Mouse (Mus musculus): ENCODE measurements around the gene Dcdc2b. TPM values are rescaled to one million over a fixed set of nuclear protein-coding genes. Genes with fewer than 3 reads are reported as not detected.

Dcdc2b gene
- polyA plus RNA-seq, 1 experiment from 2014 or later, result 2.3 TPM

DNA sequence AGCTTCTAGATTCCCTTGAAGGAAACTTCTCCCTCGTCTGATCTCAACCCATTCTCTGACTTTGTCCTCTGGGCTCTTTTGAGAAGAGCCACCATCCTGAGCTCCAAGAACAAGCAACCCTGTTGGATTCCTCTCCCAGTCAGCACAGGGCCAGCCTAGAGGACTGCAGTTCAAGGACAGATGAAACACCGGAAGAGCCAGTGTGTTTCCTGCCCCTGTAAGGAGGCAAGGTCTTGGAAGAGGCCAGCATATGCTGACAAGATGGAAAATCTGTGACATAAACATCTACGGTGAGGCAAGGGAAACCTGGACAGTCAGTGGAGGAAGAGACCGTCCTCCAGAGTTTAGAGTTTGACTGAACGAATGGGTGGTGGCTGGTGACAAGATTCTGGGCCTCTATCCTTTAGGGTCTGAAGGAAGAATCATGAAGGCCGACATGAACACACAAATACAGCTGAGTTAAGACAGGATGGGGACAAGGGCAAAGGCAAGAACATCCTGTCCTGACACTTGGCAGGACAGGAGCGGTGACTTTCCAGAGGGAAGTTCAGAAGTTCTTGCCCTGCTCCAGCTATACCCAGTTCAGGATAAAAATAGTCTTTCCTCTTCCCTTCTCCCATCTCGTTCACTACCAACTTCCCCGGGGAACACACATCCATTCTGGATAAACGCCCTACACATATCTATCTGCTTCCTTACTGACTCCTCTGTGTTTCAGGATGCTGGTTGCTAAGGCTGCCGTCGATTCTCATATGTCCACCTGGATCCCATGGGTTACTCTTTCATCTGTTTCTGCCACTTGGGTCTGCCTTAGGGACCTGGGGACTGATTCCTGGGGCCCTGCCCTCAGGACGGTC is 41.6 kb downstream of the Dcdc2b start:
- ATAC-seq (ENCODE audit: low FRiP score, low read depth), result no peak
- H3K9ac ChIP-seq, result no peak overlapping the region
- H3K4me3 ChIP-seq, result no peak overlapping the region
- peaks cover 8% of the 10 kb centered on the region for H3K4me1 ChIP-seq
- WGBS, result 81% methylated on average over 13 of the region's 13 CpGs
- H3K27me3 ChIP-seq, result no peaks in the 10 kb centered on the region
- H3K36me3 ChIP-seq, result no peaks in the 10 kb centered on the region
- H3K27ac ChIP-seq, result no peak overlapping the region
- H3K9me3 ChIP-seq, result no peaks in the 10 kb centered on the region
- no peak overlapping the region for H3K4me2 ChIP-seq (replicated peaks)

DNA sequence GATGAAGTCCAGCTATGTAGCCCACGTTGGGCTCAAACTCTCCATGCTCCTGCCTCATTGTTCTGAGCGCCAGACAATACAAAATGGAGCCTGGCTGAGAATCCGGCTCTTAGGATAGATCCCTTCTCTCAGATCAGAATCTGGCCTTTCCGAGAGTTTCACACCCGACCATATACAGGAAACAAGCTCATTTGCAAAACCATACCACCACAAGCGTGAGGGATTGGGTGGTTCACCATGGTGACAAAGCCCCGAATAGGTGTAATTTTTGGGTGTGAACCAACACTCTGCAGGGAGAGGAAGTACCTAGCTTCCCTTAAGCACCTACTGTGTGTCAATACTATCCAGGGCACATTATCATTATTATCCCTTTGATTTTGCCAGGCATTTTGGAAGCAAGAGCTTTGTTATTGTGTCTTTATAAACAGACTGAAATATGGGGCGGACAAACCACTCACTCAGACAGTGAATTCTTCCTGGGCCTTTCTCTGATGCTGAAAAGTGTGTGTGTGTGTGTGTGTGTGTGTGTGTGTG is 42.4 kb downstream of the Dcdc2b start:
- Histone ChIP-seq H3K27ac (no peak overlapping the region), H3K9me3 (no peaks in the 10 kb centered on the region), H3K36me3 (no peaks in the 10 kb centered on the region), H3K4me1 (peaks cover 8% of the 10 kb centered on the region), H3K9ac (no peak overlapping the region), H3K4me3 (no peak overlapping the region), H3K27me3 (no peaks in the 10 kb centered on the region), H3K4me2 (replicated peaks) (no peak overlapping the region)
- 71% methylated on average over 8 of the region's 8 CpGs for WGBS
- no peak for ATAC-seq (ENCODE audit: low FRiP score, low read depth)

DNA sequence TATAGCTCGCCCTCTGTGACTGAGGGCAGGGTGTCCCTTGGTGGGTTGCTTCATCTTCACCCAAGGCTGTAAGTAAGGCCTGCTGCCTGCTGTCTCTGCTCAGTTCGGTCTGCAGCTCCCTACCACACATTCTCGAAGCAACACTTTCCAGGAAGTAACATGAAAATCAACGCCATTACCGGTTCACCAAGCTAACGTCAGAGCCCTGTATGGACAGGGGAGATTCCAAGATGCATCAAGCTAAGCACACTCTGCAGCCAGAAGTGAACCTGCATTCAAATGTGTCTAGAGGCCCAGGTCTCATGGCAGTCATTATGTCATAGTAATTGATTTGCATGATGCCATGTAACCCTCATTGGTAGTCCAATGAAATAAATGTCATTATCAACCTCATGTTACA is 44.0 kb downstream of the Dcdc2b start:
- H3K4me1 ChIP-seq, result peaks cover 2% of the 10 kb centered on the region
- 85% methylated on average over 6 of the region's 6 CpGs for WGBS
- H3K9me3 ChIP-seq, result no peaks in the 10 kb centered on the region
- H3K4me2 ChIP-seq (replicated peaks), result no peak overlapping the region
- H3K36me3 ChIP-seq, result no peaks in the 10 kb centered on the region
- no peak overlapping the region for H3K27ac ChIP-seq
- H3K9ac ChIP-seq, result no peak overlapping the region
- no peaks in the 10 kb centered on the region for H3K27me3 ChIP-seq
- no peak for ATAC-seq (ENCODE audit: low FRiP score, low read depth)
- H3K4me3 ChIP-seq, result no peak overlapping the region

DNA sequence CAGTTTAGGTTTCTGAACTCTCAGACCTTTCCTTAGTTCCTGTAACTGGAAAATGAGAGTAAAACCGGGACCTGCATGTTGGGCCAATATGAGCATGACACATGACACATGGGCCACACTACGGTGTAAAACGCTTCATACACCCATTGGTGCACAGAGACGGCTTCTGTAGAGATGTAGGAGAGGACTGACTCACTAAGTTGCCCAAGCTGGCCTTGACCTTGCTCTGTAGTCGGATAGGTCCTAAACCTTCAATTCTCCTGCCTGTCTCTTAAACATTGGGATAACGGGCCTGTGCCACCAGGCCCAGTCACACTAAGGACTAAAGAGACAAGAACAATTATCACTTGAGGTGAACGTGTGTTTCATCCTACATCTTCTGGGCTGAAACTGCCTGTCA is 45.7 kb downstream of the Dcdc2b start:
- Histone ChIP-seq H3K9me3 (no peaks in the 10 kb centered on the region), H3K4me3 (no peak overlapping the region), H3K4me2 (replicated peaks) (no peak overlapping the region), H3K4me1 (peaks cover 5% of the 10 kb centered on the region), H3K36me3 (no peaks in the 10 kb centered on the region), H3K27me3 (no peaks in the 10 kb centered on the region), H3K9ac (no peak overlapping the region), H3K27ac (no peak overlapping the region)
- 93% methylated on average over 7 of the region's 7 CpGs for WGBS
- ATAC-seq (ENCODE audit: low FRiP score, low read depth), result no peak

DNA sequence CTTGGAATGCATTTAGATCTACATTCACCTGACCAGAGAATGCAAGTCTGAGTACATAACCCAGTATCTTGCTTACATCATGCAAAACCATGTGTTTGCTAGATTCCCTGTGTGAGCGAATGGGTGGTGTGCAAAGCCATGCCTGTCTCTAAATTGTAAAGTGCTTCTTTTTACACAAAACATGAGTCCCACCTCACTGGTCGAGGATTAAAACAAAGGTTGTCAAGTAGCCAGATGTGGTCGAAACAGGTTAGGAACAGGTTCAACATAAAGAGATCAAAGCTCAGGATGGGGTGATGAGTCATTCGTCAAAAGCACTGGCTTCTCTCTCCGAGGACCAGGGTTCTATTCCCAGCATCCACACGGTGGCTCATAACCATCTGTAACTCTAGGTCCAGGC is 48.9 kb downstream of the Dcdc2b start:
- H3K4me3 ChIP-seq, result no peak overlapping the region
- no peak overlapping the region for H3K27ac ChIP-seq
- ATAC-seq (ENCODE audit: low FRiP score, low read depth), result no peak
- WGBS, result 81% methylated on average over 6 of the region's 6 CpGs
- H3K27me3 ChIP-seq, result no peaks in the 10 kb centered on the region
- no peaks in the 10 kb centered on the region for H3K36me3 ChIP-seq
- H3K9ac ChIP-seq, result no peak overlapping the region
- no peaks in the 10 kb centered on the region for H3K9me3 ChIP-seq
- H3K4me2 ChIP-seq (replicated peaks), result no peak overlapping the region
- peaks cover 7% of the 10 kb centered on the region for H3K4me1 ChIP-seq

DNA sequence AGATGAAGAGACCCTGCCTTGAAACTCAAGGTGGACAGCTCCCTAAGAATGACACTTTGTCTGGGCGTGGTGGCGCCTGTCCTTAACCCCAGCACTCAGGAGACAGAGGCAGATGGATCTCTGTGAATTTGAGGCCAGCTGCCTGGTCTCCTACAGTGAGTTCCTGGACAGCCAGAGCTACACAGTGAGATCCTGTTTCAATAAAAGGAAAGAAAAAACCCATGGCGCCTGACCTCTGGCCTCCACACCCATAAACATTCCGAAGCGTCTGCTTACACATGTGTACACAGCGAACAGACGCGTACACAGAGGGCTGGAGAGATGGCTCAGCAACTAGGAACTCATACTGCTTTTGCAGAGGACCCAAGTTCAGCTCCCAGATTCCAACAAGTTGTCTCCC is 50.3 kb downstream of the Dcdc2b start:
- Histone ChIP-seq H3K27me3 (no peaks in the 10 kb centered on the region), H3K4me2 (replicated peaks) (no peak overlapping the region), H3K36me3 (no peaks in the 10 kb centered on the region), H3K27ac (no peak overlapping the region), H3K9ac (no peak overlapping the region), H3K9me3 (no peaks in the 10 kb centered on the region), H3K4me1 (peaks cover 7% of the 10 kb centered on the region), H3K4me3 (no peak overlapping the region)
- 17% methylated on average over 8 of the region's 8 CpGs for WGBS
- peak; percentile 48; the same call in 1 of the 2 replicates for ATAC-seq (ENCODE audit: low FRiP score, low read depth)

DNA sequence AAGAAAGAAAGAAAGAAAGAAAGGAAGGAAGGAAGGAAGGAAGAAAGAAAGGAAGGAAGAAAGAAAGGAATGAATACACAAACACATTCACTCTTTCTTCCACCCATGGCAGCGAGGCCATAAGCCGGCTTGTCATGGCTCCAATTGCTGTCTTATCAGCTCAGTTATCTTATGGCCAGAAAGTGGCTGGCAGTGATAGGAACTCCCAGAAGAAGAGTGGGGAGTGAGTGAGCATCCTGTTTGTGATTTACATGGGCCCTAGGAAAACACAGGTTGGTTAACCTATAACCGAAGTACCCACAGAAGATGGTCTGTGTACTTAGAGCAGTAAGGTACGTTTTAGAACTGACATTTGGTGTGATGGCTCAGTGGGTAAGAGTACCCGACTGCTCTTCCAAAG is 52.9 kb downstream of the Dcdc2b start:
- Histone ChIP-seq H3K27me3 (no peaks in the 10 kb centered on the region), H3K4me3 (no peak overlapping the region), H3K9me3 (no peaks in the 10 kb centered on the region), H3K4me2 (replicated peaks) (no peak overlapping the region), H3K4me1 (peaks cover 17% of the 10 kb centered on the region), H3K9ac (no peak overlapping the region), H3K27ac (no peak overlapping the region), H3K36me3 (no peaks in the 10 kb centered on the region)
- 91% methylated on average over 5 of the region's 5 CpGs for WGBS
- no peak for ATAC-seq (ENCODE audit: low FRiP score, low read depth)

Other genes with a start within 250 kb of the Dcdc2b start
- gene Zbtb8a, start 236.1 kb downstream of the Dcdc2b start, polyA plus RNA-seq (2015; fragmentation: Nextera tagmentation; extraction: Ambion mirVana), result 14.6 and 14.8 TPM in 2 replicates
- 1.9 TPM in 2 replicates for gene Zbtb8b, start 173.4 kb downstream of the Dcdc2b start, polyA plus RNA-seq (2015; fragmentation: Nextera tagmentation; extraction: Ambion mirVana)
- 27.9 and 30.3 TPM in 2 replicates for gene Bsdc1, start 152.7 kb downstream of the Dcdc2b start, polyA plus RNA-seq (2015; fragmentation: Nextera tagmentation; extraction: Ambion mirVana)
- gene Tssk3, start 123.2 kb downstream of the Dcdc2b start, polyA plus RNA-seq (2015; fragmentation: Nextera tagmentation; extraction: Ambion mirVana), result not detected in 2 replicates
- not detected in 2 replicates for gene Fam229a, start 123.1 kb downstream of the Dcdc2b start, polyA plus RNA-seq (2015; fragmentation: Nextera tagmentation; extraction: Ambion mirVana)
- 957 and 1,008 TPM in 2 replicates for gene Marcksl1, start 100.7 kb downstream of the Dcdc2b start, polyA plus RNA-seq (2015; fragmentation: Nextera tagmentation; extraction: Ambion mirVana)
- gene Hdac1, start 71.5 kb downstream of the Dcdc2b start, polyA plus RNA-seq (2015; fragmentation: Nextera tagmentation; extraction: Ambion mirVana), result 244 and 251 TPM in 2 replicates
- gene Lck, start 40.6 kb downstream of the Dcdc2b start, polyA plus RNA-seq (2015; fragmentation: Nextera tagmentation; extraction: Ambion mirVana), result 11.1 and 12.1 TPM in 2 replicates
- gene Fam167b, start 35.7 kb downstream of the Dcdc2b start, polyA plus RNA-seq (2015; fragmentation: Nextera tagmentation; extraction: Ambion mirVana), result 4.5 and 5.1 TPM in 2 replicates
- gene Eif3i, start 13.6 kb downstream of the Dcdc2b start, polyA plus RNA-seq (2015; fragmentation: Nextera tagmentation; extraction: Ambion mirVana), result 285 and 288 TPM in 2 replicates
- gene Tmem234, start 13.6 kb downstream of the Dcdc2b start, polyA plus RNA-seq (2015; fragmentation: Nextera tagmentation; extraction: Ambion mirVana), result 211 and 218 TPM in 2 replicates
- gene Iqcc, start 4.8 kb upstream of the Dcdc2b start, polyA plus RNA-seq (2015; fragmentation: Nextera tagmentation; extraction: Ambion mirVana), result 28.6 and 30.2 TPM in 2 replicates
- 48.5 and 51.7 TPM in 2 replicates for gene Ccdc28b, start 9.7 kb upstream of the Dcdc2b start, polyA plus RNA-seq (2015; fragmentation: Nextera tagmentation; extraction: Ambion mirVana)
- 97.5 and 102 TPM in 2 replicates for gene Txlna, start 26.8 kb upstream of the Dcdc2b start, polyA plus RNA-seq (2015; fragmentation: Nextera tagmentation; extraction: Ambion mirVana)
- gene Kpna6, start 58.5 kb upstream of the Dcdc2b start, polyA plus RNA-seq (2015; fragmentation: Nextera tagmentation; extraction: Ambion mirVana), result 15.0 and 17.4 TPM in 2 replicates
- gene Tmem39b, start 82.6 kb upstream of the Dcdc2b start, polyA plus RNA-seq (2015; fragmentation: Nextera tagmentation; extraction: Ambion mirVana), result 14.4 and 16.1 TPM in 2 replicates
- 145 and 149 TPM in 2 replicates for gene Khdrbs1, start 128.0 kb upstream of the Dcdc2b start, polyA plus RNA-seq (2015; fragmentation: Nextera tagmentation; extraction: Ambion mirVana)
- 370 and 392 TPM in 2 replicates for gene Ptp4a2, start 197.0 kb upstream of the Dcdc2b start, polyA plus RNA-seq (2015; fragmentation: Nextera tagmentation; extraction: Ambion mirVana)